Mouse (Mus musculus) kidney, embryonic 14.5 days (tissue): ENCODE data around the gene Eef2k. TPM values are rescaled to one million over a fixed set of nuclear protein-coding genes. Genes with fewer than 3 reads are reported as not detected.
A peak's percentile ranks its signal among the peaks of the same experiment; 100 is the strongest.

Source experiments
- ATAC-seq: fragments of 200-750 bp; cut with Nextera tagmentation; 2 replicates; pipeline ENCODE4 v1.8.0; 2017; ENCODE audit warnings: moderate number of reproducible peaks, mild to moderate bottlenecking, moderate TSS enrichment, moderate library complexity; ENCODE audit not compliant: low FRiP score, low TSS enrichment
- H3K27ac ChIP-seq: fragments of 300-500 bp; sonication (generic); 2 replicates; pipeline ENCODE4 v1.5.1; 2014; ENCODE audit warnings: low read depth, mild to moderate bottlenecking, low read length, moderate library complexity, mixed read lengths
- H3K27me3 ChIP-seq: fragments of 300-500 bp; sonication (generic); 2 replicates; pipeline ENCODE4 v1.6.1; 2014; ENCODE audit warnings: mild to moderate bottlenecking, low read length; ENCODE audit not compliant: control insufficient read depth, insufficient read depth
- H3K36me3 ChIP-seq: fragments of 300-500 bp; sonication (generic); 2 replicates; pipeline ENCODE4 v1.6.1; 2014; ENCODE audit warnings: low read length, mixed read lengths; ENCODE audit not compliant: control insufficient read depth, insufficient read depth
- H3K4me1 ChIP-seq: fragments of 300-500 bp; sonication (generic); 2 replicates; pipeline ENCODE4 v1.6.1; 2014; ENCODE audit warnings: low read length, mixed read lengths; ENCODE audit not compliant: control insufficient read depth, insufficient read depth
- H3K4me2 ChIP-seq: fragments of 300-500 bp; sonication (generic); replicated peaks from 2 replicates; pipeline ENCODE4 v1.6.1; 2014; ENCODE audit warnings: low read depth, mild to moderate bottlenecking, low read length
- H3K4me3 ChIP-seq: fragments of 300-500 bp; sonication (generic); 2 replicates; pipeline ENCODE4 v1.5.1; 2014; ENCODE audit warnings: mild to moderate bottlenecking, low read length
- H3K9ac ChIP-seq: fragments of 300-500 bp; sonication (generic); 2 replicates; pipeline ENCODE4 v1.6.1; 2014; ENCODE audit warnings: low read depth, mild to moderate bottlenecking, low read length, moderate library complexity
- H3K9me3 ChIP-seq: fragments of 300-500 bp; sonication (generic); 2 replicates; pipeline ENCODE4 v1.6.1; 2016; ENCODE audit warnings: low read length; ENCODE audit not compliant: control insufficient read depth
- WGBS: fragments of 180-500 bp; shearing (Covaris S2); extraction: QIAGEN DNeasy Blood & Tissue Kit; methylation state at CpG from one replicate; pipeline ENCODE4 v1.1.7; 2014; 5-methylcytosine and 5-hydroxymethylcytosine counted together
- polyA plus RNA-seq: library from polyadenylated mRNA; unstranded; fragments of >200 nt; fragmentation: Nextera tagmentation; extraction: Ambion mirVana; gene quantifications from 2 replicates; pipeline ENCODE4 v1.2.1, GENCODE M21; 2014

Eef2k gene
- polyA plus RNA-seq, 1 experiment from 2014 or later: 8.6 TPM

DNA sequence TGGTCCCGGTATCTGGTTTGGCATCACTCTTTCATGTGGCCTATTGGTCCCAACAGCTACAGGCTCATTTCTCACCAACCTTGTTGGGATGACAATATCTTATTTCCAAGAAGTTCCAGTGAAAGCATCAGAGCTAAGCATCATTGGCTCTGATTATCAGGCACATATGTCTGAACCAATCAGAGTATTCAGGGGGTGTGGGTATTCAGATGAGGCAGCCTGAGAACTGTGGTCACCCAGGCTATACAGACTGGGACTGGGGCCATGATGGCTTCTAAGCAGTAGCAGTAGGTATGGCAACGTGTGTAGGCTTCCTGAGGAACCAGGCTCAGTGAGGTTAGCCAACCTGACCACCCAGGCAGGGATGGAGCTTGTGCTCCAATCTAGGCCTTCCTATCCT lies 38.8 kb downstream of the Eef2k start:
- Histone ChIP-seq H3K27me3 (no peaks in the 10 kb centered on the region), H3K27ac (no peak overlapping the region), H3K4me3 (no peak overlapping the region), H3K36me3 (peaks cover 9% of the 10 kb centered on the region; the same call in 1 of the 2 replicates), H3K9me3 (peaks cover 4% of the 10 kb centered on the region; the same call in 1 of the 2 replicates), H3K4me1 (no peaks in the 10 kb centered on the region), H3K4me2 (no peak overlapping the region), H3K9ac (no peak overlapping the region)
- no peak for ATAC-seq
- WGBS: 72% methylated on average over 2 of the region's 2 CpGs

GRCm38 (mm10) chr7:120882674-120883073 lies 40.0 kb downstream of the Eef2k start:
- no peaks in the 10 kb centered on the region for H3K4me1 ChIP-seq
- ATAC-seq: peak; percentile 63; the same call in 1 of the 2 replicates

GRCm38 (mm10) chr7:120883523-120884290 lies 41.1 kb downstream of the Eef2k start:
- Histone ChIP-seq H3K27ac (no peak overlapping the region), H3K9ac (no peak overlapping the region), H3K27me3 (no peaks in the 10 kb centered on the region), H3K4me2 (no peak overlapping the region), H3K4me1 (no peaks in the 10 kb centered on the region), H3K9me3 (peaks cover 4% of the 10 kb centered on the region; the same call in 1 of the 2 replicates), H3K36me3 (peaks cover 9% of the 10 kb centered on the region; the same call in 1 of the 2 replicates), H3K4me3 (no peak overlapping the region)
- no peak for ATAC-seq
- 89% methylated on average over 4 of the region's 4 CpGs for WGBS

More at GRCm38 (mm10) chr7:120882674-120883073, 40.0 kb downstream of the Eef2k start:
- Histone ChIP-seq H3K27ac (no peak overlapping the region), H3K9ac (no peak overlapping the region), H3K4me2 (no peak overlapping the region), H3K4me3 (no peak overlapping the region), H3K36me3 (peaks cover 9% of the 10 kb centered on the region; the same call in 1 of the 2 replicates), H3K9me3 (peaks cover 4% of the 10 kb centered on the region; the same call in 1 of the 2 replicates), H3K27me3 (no peaks in the 10 kb centered on the region)
- WGBS: 44% methylated on average over 4 of the region's 4 CpGs

DNA sequence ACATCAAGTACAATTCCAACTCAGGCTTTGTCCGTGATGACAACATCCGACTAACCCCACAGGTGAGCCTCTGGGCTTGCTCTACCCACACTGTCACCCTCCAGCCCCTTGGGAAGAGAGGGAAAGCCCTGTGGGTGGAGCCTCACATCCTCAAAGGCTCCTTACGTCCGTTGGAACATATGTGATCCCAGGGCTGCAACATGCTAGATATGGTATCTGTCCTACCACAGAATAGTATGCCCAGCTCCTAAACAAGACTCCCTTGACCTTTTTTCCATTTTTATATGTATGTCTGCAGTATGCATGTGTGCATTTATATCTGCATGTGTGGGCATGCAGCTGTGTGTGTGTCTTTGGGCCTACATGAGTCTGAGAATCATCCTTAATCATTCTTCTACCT lies 42.1 kb downstream of the Eef2k start:
- Histone ChIP-seq H3K36me3 (peaks cover 9% of the 10 kb centered on the region; the same call in 1 of the 2 replicates), H3K9me3 (peaks cover 4% of the 10 kb centered on the region; the same call in 1 of the 2 replicates), H3K9ac (no peak overlapping the region), H3K27ac (no peak overlapping the region), H3K4me1 (no peaks in the 10 kb centered on the region), H3K27me3 (no peaks in the 10 kb centered on the region), H3K4me3 (no peak overlapping the region), H3K4me2 (no peak overlapping the region)
- ATAC-seq: no peak
- 92% methylated on average over 4 of the region's 4 CpGs for WGBS

GRCm38 (mm10) chr7:120893123-120893522 lies 50.5 kb downstream of the Eef2k start:
- no peak; the same call in 1 of the 2 replicates for ATAC-seq

DNA sequence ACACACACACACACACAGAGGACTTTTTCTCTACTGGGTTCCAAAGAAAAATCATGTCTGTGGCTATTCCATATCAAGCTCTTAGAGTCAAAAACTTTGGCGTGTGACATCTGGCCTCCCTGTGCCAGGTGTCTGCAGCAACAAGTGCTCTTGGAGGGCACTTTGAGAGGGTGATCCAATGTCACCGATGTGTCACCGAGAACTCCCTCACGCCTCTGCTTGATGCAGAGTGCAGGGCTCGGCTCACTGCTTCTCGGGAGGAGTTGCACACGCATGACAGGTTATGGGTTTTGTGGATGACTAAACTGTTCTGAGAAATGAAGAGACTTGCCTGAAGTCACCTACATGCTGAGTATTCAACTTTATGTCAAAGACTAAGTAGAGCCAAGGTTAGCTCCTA lies 54.4 kb downstream of the Eef2k start:
- 54% methylated on average over 7 of the region's 7 CpGs for WGBS
- peaks cover 1% of the 10 kb centered on the region; the same call in 1 of the 2 replicates for H3K36me3 ChIP-seq
- ATAC-seq: no peak; the same call in 1 of the 2 replicates
- H3K27ac ChIP-seq: no peak overlapping the region
- H3K9ac ChIP-seq: no peak overlapping the region
- H3K4me3 ChIP-seq: no peak overlapping the region
- no peak overlapping the region for H3K4me2 ChIP-seq
- no peaks in the 10 kb centered on the region for H3K9me3 ChIP-seq
- no peaks in the 10 kb centered on the region for H3K27me3 ChIP-seq
- H3K4me1 ChIP-seq: no peaks in the 10 kb centered on the region

More at GRCm38 (mm10) chr7:120893123-120893522, 50.5 kb downstream of the Eef2k start:
- 75% methylated on average over 5 of the region's 5 CpGs for WGBS
- Histone ChIP-seq H3K4me2 (no peak overlapping the region), H3K27ac (no peak overlapping the region), H3K4me1 (no peaks in the 10 kb centered on the region), H3K9me3 (no peaks in the 10 kb centered on the region), H3K9ac (no peak overlapping the region), H3K4me3 (no peak overlapping the region), H3K27me3 (no peaks in the 10 kb centered on the region), H3K36me3 (peaks cover 4% of the 10 kb centered on the region; the same call in 1 of the 2 replicates)

GRCm38 (mm10) chr7:120897711-120898335 lies 55.2 kb downstream of the Eef2k start:
- Histone ChIP-seq H3K36me3 (no peaks in the 10 kb centered on the region; the same call in 1 of the 2 replicates), H3K9me3 (no peaks in the 10 kb centered on the region), H3K4me3 (no peak overlapping the region), H3K27ac (no peak overlapping the region), H3K27me3 (no peaks in the 10 kb centered on the region), H3K4me1 (no peaks in the 10 kb centered on the region), H3K4me2 (no peak overlapping the region), H3K9ac (no peak overlapping the region)
- 82% methylated on average over 9 of the region's 9 CpGs for WGBS
- no peak for ATAC-seq

- no peak overlapping the region for H3K27ac ChIP-seq
Observed at GRCm38 (mm10) chr7:120900191-120900590, 57.6 kb downstream of the Eef2k start.

GRCm38 (mm10) chr7:120901701-120902100 lies 59.1 kb downstream of the Eef2k start:
- Histone ChIP-seq H3K9me3 (no peaks in the 10 kb centered on the region), H3K4me1 (no peaks in the 10 kb centered on the region), H3K4me2 (no peak overlapping the region), H3K9ac (no peak overlapping the region), H3K27ac (no peak overlapping the region), H3K27me3 (no peaks in the 10 kb centered on the region), H3K36me3 (no peaks in the 10 kb centered on the region; the same call in 1 of the 2 replicates), H3K4me3 (no peak overlapping the region)
- WGBS: 49% methylated on average over 8 of the region's 8 CpGs
- ATAC-seq: no peak

More at GRCm38 (mm10) chr7:120900191-120900590, 57.6 kb downstream of the Eef2k start:
- no peak for ATAC-seq
- H3K4me2 ChIP-seq: no peak overlapping the region
- H3K27me3 ChIP-seq: no peaks in the 10 kb centered on the region
- no peak overlapping the region for H3K4me3 ChIP-seq
- H3K4me1 ChIP-seq: no peaks in the 10 kb centered on the region
- no peaks in the 10 kb centered on the region; the same call in 1 of the 2 replicates for H3K36me3 ChIP-seq
- no peaks in the 10 kb centered on the region for H3K9me3 ChIP-seq
- 81% methylated on average over 4 of the region's 4 CpGs for WGBS
- no peak overlapping the region for H3K9ac ChIP-seq
